Mouse (Mus musculus) stomach, postnatal 0 days (tissue): Measurements from ENCODE around the gene Gtf2f2. TPM values are rescaled to one million over a fixed set of nuclear protein-coding genes. Genes with fewer than 3 reads are reported as not detected.

ENCODE experiments used
- ATAC-seq: fragments of 200-750 bp; cut with Nextera tagmentation; 2 replicates; pipeline ENCODE4 v1.8.0; 2017; ENCODE audit not compliant: low FRiP score, low TSS enrichment
- DNase-seq: peaks from one replicate; pipeline ENCODE4 v3.0.0-alpha.2; 2016; ENCODE audit warnings: low spot score
- H3K27ac ChIP-seq: fragments of 300-500 bp; sonication (generic); replicated peaks from 2 replicates; pipeline ENCODE4 v1.5.1; 2014; ENCODE audit warnings: mild to moderate bottlenecking, control low read depth
- H3K27me3 ChIP-seq: fragments of 300-500 bp; sonication (generic); 2 replicates; pipeline ENCODE4 v1.6.1; 2014; ENCODE audit warnings: low read length; ENCODE audit not compliant: control insufficient read depth, insufficient read depth
- H3K36me3 ChIP-seq: fragments of 300-500 bp; sonication (generic); 2 replicates; pipeline ENCODE4 v1.6.1; 2014; ENCODE audit warnings: low read length, mixed read lengths; ENCODE audit not compliant: control insufficient read depth, insufficient read depth
- H3K4me1 ChIP-seq: fragments of 300-500 bp; sonication (generic); replicated peaks from 2 replicates; pipeline ENCODE4 v1.6.1; 2014; ENCODE audit warnings: antibody characterized with exemption; ENCODE audit not compliant: control insufficient read depth, insufficient read depth
- H3K4me2 ChIP-seq: fragments of 300-500 bp; sonication (generic); replicated peaks from 2 replicates; pipeline ENCODE4 v1.6.1; 2014; ENCODE audit warnings: low read depth, mild to moderate bottlenecking, control low read depth, moderate library complexity
- H3K4me3 ChIP-seq: fragments of 300-500 bp; sonication (generic); 2 replicates; pipeline ENCODE4 v1.5.1; 2014; ENCODE audit warnings: low read depth, low read length, control low read depth
- H3K9ac ChIP-seq: fragments of 300-500 bp; sonication (generic); 2 replicates; pipeline ENCODE4 v1.6.1; 2014; ENCODE audit warnings: mild to moderate bottlenecking, low read length, control low read depth, mixed read lengths
- H3K9me3 ChIP-seq: fragments of 300-500 bp; sonication (generic); 2 replicates; pipeline ENCODE4 v1.6.1; 2016; ENCODE audit warnings: low read length; ENCODE audit not compliant: control insufficient read depth
- CTCF ChIP-seq: IDR thresholded peaks from 2 replicates; pipeline ENCODE4 v1.5.1; 2016; ENCODE audit warnings: antibody characterized with exemption, low read depth, mild to moderate bottlenecking, moderate library complexity
- EP300 ChIP-seq: optimal IDR thresholded peaks from 2 replicates; pipeline ENCODE3; 2016; ENCODE audit warnings: antibody characterized with exemption
- WGBS: fragments of 180-500 bp; shearing (Covaris S2); extraction: QIAGEN DNeasy Blood & Tissue Kit; methylation state at CpG from one replicate; pipeline ENCODE4 v1.1.7; 2014; 5-methylcytosine and 5-hydroxymethylcytosine counted together
- polyA plus RNA-seq: library from polyadenylated mRNA; unstranded; fragments of >200 nt; fragmentation: Nextera tagmentation; extraction: Ambion mirVana; gene quantifications from 2 replicates; pipeline ENCODE4 v1.2.1, GENCODE M21; 2015

Gene Gtf2f2
- polyA plus RNA-seq, 1 experiment from 2014 or later, result 36.8 TPM

DNA sequence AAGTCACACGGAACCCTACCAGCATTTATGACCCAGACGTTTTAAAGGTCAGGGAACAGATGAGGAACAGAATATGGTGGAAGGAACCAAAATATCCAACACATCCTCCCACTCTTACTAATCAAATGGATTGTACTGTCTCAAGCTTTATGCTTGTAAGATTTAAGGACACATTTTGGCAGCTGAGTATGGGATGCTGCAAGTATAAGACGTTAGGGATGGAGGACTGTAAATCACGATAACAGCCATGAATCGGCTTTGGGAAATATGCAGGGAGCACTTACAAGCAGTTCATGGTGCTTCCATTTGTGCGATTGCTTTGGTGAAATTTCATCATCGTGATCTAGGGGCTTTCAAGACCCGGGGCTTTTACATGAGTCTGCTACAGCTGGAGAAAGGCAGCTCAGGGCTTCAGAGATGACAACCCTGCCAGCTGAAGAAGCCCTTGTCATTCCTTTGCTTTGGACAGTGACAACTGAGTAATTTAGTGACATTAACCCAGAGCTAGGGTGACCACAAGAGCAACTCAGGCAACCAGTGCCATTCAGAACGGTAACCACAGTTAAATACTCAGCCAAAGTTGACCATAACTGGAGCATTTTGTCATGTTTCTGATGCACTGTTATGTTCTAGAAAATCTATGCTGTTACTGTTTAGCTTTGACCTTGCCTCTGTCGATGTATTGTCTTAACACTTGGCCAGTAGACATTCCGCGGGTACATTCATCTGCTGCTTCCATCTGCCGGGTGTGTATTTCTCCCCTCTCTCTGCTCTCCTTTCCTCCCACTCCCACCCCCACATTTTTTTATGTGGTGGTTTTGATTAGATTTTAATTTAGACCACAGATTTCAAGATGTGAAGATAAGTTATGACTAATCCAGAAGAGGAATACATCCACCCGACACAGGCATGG is 32.8 kb upstream of the Gtf2f2 start:
- H3K27me3 ChIP-seq, result no peaks in the 10 kb centered on the region
- H3K36me3 ChIP-seq, result no peaks in the 10 kb centered on the region
- H3K4me3 ChIP-seq, result no peak overlapping the region
- DNase-seq, result no peak
- no peaks in the 10 kb centered on the region for H3K9me3 ChIP-seq
- 68% methylated on average over 14 of the region's 14 CpGs for WGBS
- H3K9ac ChIP-seq, result no peak overlapping the region
- no peak for ATAC-seq
- H3K4me1 ChIP-seq, result no peaks in the 10 kb centered on the region
- H3K4me2 ChIP-seq, result no peak overlapping the region
- H3K27ac ChIP-seq, result no peak overlapping the region
- TF ChIP-seq EP300, result no peak
- TF ChIP-seq CTCF, result no peak

DNA sequence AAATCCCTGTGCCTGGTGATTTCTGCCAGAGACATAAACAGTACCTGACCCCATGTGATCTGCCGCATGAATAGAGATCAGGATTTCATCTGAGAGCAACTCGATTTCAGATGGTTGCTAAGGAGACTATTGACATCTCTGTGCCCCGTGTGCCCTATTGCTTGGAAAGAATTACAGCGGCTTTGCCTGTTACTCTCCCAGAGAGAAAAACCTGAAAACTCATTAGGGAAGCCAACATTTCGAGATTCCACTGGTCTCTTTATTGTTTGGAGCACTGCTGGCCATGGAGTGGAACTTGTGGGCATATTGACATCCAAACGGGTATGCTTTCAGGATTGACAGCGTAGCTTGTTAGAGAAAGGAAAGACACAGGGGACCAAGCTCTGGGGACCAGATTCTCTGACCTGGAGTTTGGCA is 22.6 kb upstream of the Gtf2f2 start:
- 24% methylated on average over 7 of the region's 7 CpGs for WGBS

DNA sequence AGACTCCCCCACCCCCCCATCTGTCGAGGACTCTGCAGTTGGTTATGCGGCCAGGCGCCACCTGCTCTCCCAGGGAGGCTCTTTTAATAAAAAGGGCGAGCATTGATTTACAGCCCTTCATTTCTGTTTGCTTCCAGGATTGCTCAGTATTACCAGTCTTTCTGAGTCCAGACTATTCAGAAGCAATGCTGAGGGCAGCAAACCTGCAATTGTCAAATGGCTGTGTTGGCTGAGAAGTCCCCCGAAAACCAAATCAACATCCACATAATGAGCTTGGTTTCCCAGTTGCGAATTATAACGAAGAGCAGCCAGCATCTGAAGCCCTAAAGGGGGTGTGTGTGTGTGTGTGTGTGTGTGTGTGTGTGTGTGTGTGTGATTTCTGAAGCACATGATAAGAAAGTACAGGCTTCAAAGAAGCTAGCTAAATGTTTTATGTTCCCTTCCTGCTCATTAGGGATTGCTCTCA is 22.0 kb upstream of the Gtf2f2 start:
- Histone ChIP-seq H3K4me2 (no peak overlapping the region), H3K36me3 (no peaks in the 10 kb centered on the region), H3K4me3 (no peak overlapping the region), H3K27me3 (no peaks in the 10 kb centered on the region), H3K27ac (no peak overlapping the region), H3K4me1 (no peaks in the 10 kb centered on the region), H3K9ac (no peak overlapping the region), H3K9me3 (no peaks in the 10 kb centered on the region)
- ATAC-seq, result no peak
- TF ChIP-seq CTCF, result no peak
- TF ChIP-seq EP300, result no peak
- WGBS, result 46% methylated on average over 7 of the region's 7 CpGs
- DNase-seq, result no peak

More for the DNA sequence above, 22.6 kb upstream of the Gtf2f2 start:
- Histone ChIP-seq H3K4me3 (no peak overlapping the region), H3K36me3 (no peaks in the 10 kb centered on the region), H3K4me1 (no peaks in the 10 kb centered on the region), H3K4me2 (no peak overlapping the region), H3K27ac (no peak overlapping the region), H3K9ac (no peak overlapping the region), H3K9me3 (no peaks in the 10 kb centered on the region), H3K27me3 (no peaks in the 10 kb centered on the region)
- DNase-seq (no peak), ATAC-seq (no peak)
- TF ChIP-seq CTCF (no peak), EP300 (no peak)

DNA sequence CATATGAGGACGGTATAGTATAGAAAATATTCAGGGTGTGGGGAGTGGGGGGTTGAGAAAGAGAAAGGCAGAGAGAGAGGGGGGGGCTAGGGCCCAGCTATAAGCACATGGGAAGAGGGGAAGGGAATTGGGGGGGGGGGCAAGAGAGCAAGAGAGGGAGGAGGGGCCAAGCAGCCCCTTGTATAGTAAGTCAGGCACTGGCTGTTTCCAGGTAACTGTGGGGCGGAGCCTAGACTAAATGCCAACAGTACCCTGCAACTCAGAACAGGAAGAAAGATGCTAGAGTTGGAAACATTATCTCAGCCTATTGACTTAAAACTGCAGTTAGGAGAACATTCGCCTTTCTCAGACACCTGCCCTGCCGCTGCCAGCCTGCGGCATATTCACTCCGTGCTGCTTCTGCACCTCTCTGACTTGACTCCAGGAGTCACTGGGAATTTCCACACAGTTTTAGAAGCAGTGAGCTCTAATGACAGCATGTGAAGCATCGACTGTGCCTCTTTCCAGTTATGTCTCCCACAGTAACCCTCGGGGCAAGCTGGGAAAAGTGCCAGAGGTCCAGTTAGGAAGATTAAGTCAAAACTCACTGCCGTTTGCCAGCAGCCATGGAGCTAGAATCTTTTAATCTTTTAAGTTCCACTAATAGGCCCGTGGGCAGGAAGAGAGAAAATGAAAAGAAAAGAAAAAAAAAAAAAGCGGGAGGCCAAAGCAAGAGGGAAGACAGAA is 20.6 kb upstream of the Gtf2f2 start:
- DNase-seq, result peak; percentile 18
- peak overlapping the region; percentile 31 for H3K4me2 ChIP-seq
- H3K27me3 ChIP-seq, result no peaks in the 10 kb centered on the region

DNA sequence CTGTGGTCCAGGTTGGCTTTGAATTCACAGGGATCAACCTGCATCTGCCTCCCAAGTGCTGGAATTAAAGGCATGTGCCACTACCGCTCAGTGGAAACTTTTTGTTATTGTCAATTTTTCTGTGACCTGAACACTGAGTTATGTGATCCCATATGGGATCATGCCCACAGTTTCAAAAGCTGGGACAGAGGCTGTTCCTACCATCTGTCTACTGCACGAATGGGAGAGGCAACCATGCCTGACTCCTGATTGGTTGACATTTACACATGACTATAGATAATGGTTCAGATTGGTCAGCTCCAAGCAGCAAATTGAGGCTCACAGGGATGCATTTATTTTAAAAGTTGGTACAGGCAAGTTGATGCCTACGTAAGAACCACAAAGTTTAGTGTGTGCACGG is 14.0 kb upstream of the Gtf2f2 start:
- 82% methylated on average over 4 of the region's 4 CpGs for WGBS
- DNase-seq (no peak), ATAC-seq (no peak)
- no peak overlapping the region for H3K9ac ChIP-seq
- no peak overlapping the region for H3K27ac ChIP-seq
- no peaks in the 10 kb centered on the region for H3K4me1 ChIP-seq
- no peak overlapping the region for H3K4me2 ChIP-seq
- no peaks in the 10 kb centered on the region for H3K9me3 ChIP-seq
- H3K27me3 ChIP-seq, result no peaks in the 10 kb centered on the region
- TF ChIP-seq CTCF (no peak), EP300 (no peak)
- no peaks in the 10 kb centered on the region for H3K36me3 ChIP-seq
- H3K4me3 ChIP-seq, result no peak overlapping the region

More for the DNA sequence above, 20.6 kb upstream of the Gtf2f2 start:
- TF ChIP-seq EP300, result no peak
- no peak for TF ChIP-seq CTCF
- ATAC-seq, result no peak
- H3K4me3 ChIP-seq, result no peak overlapping the region
- 33% methylated on average over 11 of the region's 11 CpGs for WGBS
- H3K9me3 ChIP-seq, result no peaks in the 10 kb centered on the region
- no peaks in the 10 kb centered on the region for H3K36me3 ChIP-seq
- H3K27ac ChIP-seq, result no peak overlapping the region
- H3K4me1 ChIP-seq, result no peaks in the 10 kb centered on the region
- H3K9ac ChIP-seq, result no peak overlapping the region
